Mouse (Mus musculus) CD4-positive, CD25-positive, alpha-beta regulatory T cell, adult 2 months (primary cell): ENCODE results near the gene Rpl24.

Experiments
- DNase-seq: peaks from one replicate; pipeline ENCODE4 v3.0.0-alpha.2; 2012; ENCODE audit warnings: low read depth, low spot score

The Rpl24 gene

GRCm38 (mm10) chr16:55971735-55972615 is 5.9 kb downstream of the Rpl24 start:
- DNase-seq = no peak

DNA sequence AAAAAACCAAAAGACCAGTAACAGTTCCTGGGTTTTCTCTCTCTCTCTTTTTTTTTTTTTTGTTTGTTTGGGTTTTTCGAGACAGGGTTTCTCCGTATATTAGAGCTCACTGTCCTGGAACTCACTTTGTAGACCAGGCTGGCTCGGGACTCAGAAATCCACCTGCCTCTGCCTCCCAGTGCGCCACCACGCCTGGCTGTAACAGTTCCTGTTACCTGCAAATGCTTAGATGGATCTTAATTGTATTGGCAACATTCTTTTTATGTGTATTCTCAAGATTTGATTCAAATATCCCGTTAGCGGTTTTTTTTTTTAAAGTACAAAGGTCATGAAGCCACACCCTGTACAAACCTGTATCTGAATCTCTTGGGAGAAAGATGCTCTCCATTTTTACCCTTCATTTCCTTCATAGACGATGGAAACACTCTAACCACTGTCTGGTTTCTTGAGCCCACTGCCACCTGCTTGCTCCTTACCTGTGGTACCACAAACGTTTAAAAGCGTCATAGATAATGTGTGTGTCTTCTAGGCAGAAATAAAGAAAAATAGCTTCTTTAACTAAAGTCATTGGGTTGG is 6.6 kb downstream of the Rpl24 start:
- peak; percentile 33 for DNase-seq

- DNase-seq = peak; percentile 100
Observed at GRCm38 (mm10) chr16:55973431-55974255, 7.6 kb downstream of the Rpl24 start, which contains the start of gene Zbtb11. Gene Zbtb11 (plus strand): TSS chr16:55973883.

DNA sequence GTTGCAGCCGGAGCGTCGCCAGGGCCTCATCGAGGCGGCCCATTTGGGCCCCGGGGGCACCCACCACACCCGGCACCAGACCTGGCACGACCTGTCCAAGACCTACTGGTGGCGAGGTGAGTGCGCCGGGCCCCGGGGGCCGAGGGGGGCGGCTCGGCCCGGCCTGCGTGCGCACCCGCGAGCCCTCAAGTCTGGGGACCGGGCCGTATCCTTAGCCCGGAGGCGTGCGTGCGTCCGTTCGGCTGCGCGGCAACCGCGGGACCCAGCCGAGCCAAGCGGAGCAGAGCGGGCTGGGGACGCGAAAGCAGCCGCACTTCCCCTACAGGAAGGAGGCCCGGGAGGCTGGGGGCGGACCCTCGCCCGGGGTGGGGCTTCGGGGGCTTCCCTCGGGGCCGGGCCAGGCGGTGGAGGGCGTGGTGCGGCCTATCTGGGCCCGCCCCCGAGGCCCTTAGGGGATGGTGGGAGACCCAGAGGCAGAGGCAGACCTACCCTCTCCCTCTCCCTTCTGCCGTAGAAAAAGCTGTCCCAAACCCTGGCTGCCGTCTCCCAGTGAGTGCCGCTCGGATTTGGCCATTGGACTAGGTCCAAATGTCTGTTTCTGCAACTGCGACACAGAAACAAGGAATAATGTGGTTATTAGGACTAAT is 8.3 kb downstream of the Rpl24 start:
- peak; percentile 93 for DNase-seq

DNA sequence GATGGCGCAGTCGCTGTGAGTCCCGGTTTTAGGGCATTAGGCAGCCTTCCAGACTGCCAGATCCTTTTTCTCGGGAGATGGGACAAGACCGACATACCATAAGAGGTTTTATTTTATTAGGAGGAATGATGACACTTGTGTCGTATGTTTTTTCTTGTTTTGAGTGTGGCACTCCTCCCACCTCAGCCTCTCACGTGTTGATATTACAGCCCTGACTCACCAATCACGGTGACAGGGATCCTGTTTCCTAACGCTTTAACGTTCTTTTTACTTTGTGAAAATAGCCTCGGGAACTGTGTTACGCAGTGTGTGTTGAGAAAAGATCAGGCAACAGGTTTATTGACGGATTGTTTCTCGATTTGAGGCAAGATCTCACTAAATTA is 8.8 kb downstream of the Rpl24 start:
- DNase-seq = peak; percentile 70

GRCm38 (mm10) chr16:55986001-55986400 is 19.9 kb downstream of the Rpl24 start:
- no peak for DNase-seq

DNA sequence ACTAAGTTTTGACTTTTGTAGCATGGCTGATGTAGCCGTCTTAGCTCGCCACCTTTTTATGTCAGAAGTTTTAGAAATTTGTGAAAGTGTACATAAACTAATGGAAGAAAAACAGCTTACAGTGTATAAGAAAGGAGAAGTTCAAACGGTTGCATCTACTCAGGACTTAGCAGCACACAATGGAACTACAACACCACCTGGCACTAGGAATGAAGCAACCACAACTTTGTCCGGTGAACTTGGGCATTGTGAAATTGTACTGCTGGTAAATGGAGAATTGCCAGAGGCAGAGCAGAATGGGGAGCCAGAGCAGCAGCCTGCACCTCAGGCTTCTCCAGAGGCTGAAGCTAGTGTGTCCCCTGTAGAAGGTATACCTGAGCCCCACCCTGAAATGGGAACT is 24.2 kb downstream of the Rpl24 start:
- DNase-seq = no peak

GRCm38 (mm10) chr16:55994235-55994634 is 28.2 kb downstream of the Rpl24 start:
- DNase-seq = no peak

DNA sequence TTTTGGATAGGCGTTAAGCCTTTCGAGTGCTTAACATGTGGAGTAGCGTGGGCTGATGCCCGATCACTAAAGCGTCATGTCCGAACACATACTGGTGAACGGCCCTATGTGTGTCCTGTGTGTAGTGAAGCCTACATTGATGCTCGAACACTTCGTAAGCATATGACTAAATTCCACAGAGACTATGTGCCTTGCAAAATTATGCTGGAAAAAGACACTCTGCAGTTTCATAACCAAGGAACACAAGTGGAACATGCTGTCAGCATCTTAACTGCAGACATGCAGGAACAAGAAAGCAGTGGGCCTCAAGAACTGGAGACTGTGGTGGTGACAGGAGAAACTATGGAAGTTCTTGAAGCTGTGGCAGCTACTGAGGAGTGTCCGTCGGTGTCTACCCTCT is 40.7 kb downstream of the Rpl24 start:
- no peak for DNase-seq

- DNase-seq = no peak
Observed at GRCm38 (mm10) chr16:56008862-56009261, 42.8 kb downstream of the Rpl24 start.

- DNase-seq = no peak
Observed at GRCm38 (mm10) chr16:56012789-56013743, 47.0 kb downstream of the Rpl24 start.

- DNase-seq = no peak
Observed at GRCm38 (mm10) chr16:56014076-56014475, 48.0 kb downstream of the Rpl24 start.

DNA sequence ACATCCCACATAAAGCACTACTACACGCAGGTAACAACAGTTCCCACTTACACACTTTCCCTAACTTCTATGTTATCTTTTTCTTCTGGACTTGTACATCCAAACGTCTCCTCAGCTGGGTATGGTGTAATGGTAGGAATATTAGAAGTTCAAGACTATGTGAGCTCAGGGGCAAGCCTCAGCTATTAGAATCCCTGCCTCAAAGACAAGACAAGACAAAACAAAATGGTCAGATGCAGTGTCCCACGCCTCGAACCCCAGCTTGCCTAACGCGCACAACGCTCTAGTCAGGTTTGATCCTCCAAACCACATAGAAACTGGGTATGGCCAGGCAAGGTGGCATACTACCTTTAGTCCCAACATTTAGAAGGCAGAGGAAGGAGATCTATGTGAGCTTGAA is 53.6 kb downstream of the Rpl24 start:
- no peak for DNase-seq
